Mouse (Mus musculus) embryo, embryonic 9.5 days (tissue): ENCODE data around the gene BC051142.

Source experiments
- DNase-seq: peaks from one replicate; pipeline ENCODE4 v3.0.0-alpha.2; 2017; ENCODE audit errors: extremely low spot score

BC051142 gene

GRCm38 (mm10) chr17:34398711-34399393 is at the start of gene BC051142:
Gene BC051142, plus strand, starts transcription at chr17:34398820.
- peak; percentile 85 for DNase-seq

DNA sequence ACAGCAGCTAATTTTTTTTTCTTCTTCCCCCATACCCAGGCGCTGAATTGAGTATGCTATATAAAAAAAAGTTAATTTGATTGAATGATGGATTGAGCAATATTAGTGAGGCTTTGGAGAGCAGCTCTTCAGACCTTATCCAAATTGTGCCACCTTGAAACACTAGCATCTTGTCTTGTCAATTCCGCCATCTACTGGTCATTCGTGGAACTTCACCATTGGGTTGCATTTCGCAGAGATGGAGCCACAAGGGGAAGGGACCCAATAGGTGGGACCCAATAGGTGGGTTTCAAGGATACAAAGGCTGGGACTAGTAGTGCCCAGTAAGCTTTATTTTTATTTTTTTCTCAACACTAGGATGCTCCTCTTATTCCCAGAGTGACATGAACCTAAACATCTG is 49.2 kb upstream of the BC051142 start:
- DNase-seq = peak; percentile 75

GRCm38 (mm10) chr17:34354539-34354938 is 44.1 kb upstream of the BC051142 start, which contains the start of gene Btnl2:
Gene Btnl2, plus strand, starts transcription at chr17:34354822.
- no peak for DNase-seq

- DNase-seq = no peak
Measured at GRCm38 (mm10) chr17:34354940-34355339, 43.7 kb upstream of the BC051142 start.

DNA sequence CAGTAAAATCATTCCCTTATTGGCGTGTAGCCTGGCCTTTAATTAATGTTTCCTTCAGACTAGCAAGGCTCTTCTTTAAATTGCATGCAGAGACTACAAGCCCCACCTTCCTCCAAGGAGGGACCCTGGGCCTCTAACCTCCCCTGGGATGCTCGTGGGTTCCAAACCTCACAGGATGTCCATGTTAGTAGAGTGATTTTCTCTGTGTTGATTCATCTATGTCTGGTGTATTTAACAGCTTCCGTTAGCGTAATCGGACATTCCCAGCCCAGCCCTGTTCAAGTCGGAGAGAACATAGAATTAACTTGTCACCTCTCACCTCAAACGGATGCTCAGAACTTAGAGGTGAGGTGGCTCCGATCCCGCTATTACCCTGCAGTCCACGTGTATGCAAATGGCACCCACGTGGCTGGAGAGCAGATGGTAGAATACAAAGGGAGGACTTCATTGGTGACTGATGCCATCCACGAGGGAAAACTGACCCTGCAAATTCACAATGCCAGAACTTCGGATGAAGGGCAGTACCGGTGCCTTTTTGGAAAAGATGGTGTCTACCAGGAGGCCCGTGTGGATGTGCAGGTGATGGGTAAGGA is 35.6 kb upstream of the BC051142 start:
- DNase-seq = no peak

GRCm38 (mm10) chr17:34363676-34364310 is 34.8 kb upstream of the BC051142 start:
- DNase-seq = no peak

DNA sequence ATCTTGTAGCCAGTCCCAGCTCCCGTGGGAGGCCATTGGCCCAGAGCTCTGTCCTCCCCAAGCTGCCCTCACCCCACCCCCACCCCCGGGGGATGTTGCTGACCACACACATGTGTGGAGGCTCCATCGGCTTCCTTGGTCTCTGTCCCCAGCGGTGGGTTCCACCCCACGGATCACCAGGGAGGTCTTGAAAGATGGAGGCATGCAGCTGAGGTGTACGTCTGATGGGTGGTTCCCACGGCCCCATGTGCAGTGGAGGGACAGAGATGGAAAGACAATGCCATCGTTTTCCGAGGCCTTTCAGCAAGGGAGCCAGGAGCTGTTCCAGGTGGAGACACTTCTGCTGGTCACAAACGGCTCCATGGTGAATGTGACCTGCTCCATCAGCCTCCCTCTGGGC is 33.6 kb upstream of the BC051142 start:
- no peak for DNase-seq

GRCm38 (mm10) chr17:34370563-34370962 is 28.1 kb upstream of the BC051142 start:
- DNase-seq = no peak

DNA sequence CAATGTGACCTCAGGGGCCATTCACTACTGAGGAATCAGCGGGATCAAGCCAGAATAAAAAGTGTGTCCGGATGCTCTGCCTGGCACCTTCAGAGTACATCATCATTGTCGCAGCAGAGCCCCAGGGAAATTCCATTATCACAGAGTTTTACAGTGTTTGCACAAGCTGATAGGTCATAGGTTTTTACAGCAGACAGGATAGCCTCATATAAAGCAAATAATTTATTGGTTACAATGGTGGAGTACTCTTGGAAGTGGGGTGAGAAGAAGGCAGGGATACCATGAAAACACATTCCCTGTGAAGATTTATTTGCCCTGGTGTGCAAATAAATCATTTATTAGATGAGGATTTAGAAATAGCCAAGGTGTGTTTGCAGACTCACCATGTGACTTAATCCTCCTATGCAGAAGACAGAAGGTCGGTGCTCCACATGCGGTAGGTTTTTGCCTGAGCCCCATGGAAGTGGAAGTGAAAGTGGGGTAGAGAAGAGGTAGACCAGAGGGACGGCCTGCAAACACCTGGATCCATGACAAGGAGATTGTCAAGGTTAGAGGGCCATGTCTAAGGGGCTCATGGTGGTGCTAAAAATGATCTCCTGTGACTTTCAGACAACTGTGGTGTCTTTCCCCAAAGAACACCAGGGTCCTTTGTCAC is 25.4 kb upstream of the BC051142 start:
- DNase-seq = no peak

DNA sequence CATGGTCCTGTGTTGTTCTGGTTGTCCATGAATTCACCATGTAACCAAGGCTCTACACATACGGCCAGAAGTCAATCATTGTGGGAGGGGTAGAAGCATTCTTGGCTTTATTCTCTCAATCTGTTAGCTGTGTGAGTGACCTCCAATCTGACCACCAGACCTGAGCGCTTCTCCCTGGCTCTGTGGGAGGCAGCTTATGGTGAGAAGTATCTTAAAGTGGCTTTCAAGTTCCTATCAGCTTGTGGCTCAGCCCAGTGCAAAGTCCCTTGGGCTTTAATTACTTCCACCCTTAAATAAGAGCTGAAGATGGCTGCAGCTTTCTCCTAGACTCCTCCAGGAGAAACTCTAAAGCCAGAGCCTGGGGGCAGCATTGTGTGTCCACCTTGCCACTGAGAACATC is 21.8 kb upstream of the BC051142 start, which contains the start of gene Btnl1:
Btnl1 (plus strand) TSS at position 286 of the 400 bp plus-strand sequence.
- no peak for DNase-seq

DNA sequence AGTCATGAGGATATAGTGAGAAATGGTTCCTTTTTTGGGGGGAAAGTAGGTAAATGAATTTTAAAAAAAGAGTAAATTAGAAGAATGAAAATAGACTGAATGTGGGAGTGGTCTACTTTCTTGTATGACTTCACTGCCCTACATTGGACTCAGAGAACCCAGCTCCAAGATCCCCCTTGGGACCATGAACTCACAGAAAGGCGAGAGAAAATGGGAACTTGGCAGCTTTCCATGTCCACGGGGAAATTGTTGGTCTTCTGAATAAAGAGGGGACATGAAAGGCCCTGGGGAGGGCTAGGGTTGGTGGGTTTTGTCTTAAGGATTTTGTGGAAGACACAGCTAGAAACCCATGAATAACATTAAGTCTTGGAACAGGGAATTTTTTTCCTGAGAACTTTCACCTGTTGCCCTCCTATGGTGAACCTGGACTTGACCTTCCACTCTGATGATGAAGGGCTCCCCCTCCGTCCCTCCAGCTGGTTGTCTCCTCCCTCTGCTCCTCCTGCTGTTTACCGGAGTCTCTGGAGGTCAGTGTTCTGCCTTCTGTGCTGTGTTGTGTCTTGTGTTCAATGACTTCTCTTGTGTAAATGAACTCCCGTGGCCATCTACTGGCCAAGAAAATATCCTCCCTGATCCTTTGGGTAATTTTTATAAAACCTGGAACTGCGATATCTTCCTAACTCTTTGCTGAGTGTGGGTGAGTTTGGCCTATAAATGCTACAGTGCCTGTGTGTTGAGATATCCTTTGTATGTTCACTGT is 21.0 kb upstream of the BC051142 start:
- no peak for DNase-seq

DNA sequence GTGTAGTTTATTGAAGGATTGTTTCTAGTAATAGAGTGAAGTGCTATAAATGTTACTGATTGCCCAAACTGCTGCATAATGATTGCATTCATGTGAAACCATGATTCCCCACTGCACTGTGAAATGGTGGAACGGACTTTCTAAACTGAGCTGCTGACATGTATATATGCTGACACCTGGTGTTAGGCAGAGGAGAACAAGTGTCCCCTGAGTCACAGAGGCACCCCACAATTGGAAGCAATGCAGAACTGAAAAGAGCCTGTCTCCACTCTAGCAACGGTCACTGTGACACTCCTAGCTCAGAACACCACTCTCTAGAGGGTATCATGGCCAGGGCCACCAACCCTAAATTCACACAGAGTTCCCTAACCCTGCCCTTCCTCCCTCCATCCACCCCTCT is 19.9 kb upstream of the BC051142 start:
- no peak for DNase-seq

- DNase-seq = no peak
Measured at GRCm38 (mm10) chr17:34379451-34379850, 19.2 kb upstream of the BC051142 start.

- no peak for DNase-seq
Measured at GRCm38 (mm10) chr17:34381876-34382275, 16.7 kb upstream of the BC051142 start.

DNA sequence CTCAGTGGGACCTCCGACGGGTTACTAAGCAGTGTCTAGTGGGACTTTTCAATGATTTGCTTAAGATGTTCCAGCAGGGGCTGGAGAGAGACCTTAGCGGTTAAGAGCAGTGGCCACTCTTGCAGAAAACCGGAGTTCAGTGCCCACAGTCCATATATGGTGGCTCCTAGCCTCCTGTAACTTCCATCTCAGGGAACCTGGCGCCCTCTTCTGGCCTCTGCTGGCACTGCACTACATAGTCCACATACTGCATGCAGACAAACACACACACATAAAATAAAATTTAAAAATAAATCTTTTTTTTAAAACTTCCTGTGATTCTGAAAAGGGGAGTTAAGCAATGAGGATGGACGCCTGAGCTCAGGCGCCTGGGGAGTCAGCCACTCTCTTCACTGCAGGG is 15.4 kb upstream of the BC051142 start:
- peak; percentile 8 for DNase-seq

DNA sequence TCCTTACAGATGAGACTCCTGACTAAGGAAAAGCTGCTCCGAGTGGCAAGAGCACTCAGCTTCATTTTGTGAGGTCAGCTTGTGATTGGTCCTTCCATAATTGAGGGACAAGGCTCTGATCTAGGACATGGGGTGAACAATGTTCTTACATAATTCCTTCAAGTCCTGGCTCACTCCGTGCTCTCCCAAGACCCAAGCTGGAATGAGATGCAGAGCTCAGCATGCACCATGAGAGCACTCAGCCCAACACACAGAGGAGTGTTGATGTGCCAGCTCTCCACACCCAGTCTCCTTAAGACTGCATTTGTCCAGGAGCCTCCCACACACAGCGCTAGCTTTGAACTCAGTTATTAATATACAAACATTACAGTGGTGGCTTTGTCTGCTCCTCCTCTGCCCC is 13.9 kb upstream of the BC051142 start:
- no peak for DNase-seq

GRCm38 (mm10) chr17:34386656-34387055 is 12.0 kb upstream of the BC051142 start:
- DNase-seq = no peak

DNA sequence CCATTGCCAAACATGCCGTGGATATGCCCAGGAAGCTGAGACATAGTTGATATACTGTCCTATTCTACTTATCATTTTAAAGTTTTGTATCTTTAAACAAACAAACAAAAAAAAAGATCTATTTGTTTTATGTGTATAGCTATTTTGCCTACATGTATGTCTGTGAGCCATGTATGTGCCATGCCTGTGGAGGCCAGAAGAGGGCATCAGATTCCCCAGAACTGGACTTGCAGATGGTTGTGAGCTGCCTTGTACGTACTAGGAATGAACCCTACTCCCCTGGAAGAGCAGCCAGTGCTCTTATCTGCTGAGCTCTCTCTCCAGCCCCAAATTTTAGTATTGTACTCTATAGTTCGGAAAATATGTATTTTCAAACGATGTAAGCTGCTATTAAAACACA is 10.1 kb upstream of the BC051142 start:
- DNase-seq = peak; percentile 19

GRCm38 (mm10) chr17:34391507-34391906 is 7.1 kb upstream of the BC051142 start:
- DNase-seq = no peak

GRCm38 (mm10) chr17:34392321-34392720 is 6.3 kb upstream of the BC051142 start:
- peak; percentile 65 for DNase-seq

DNA sequence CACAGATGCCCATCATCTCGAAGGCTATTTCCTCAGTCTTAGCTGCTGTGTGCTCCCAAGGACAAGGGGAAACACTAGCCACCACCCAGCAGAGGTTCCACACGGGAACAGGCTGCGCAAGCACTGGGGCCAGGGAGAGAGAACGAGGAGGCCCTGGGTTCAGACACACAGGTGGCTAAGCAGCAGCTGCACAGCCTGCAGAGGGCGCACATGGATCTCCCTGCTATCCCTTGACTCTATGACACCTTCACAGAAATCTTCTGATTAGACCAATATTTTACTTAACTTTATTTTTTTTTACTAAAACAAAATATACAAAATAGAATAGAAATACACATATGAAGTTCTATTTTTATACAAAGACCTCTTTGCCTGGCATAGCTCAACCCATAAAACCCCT is 1.3 kb upstream of the BC051142 start:
- no peak for DNase-seq
